19 mouse cellular contexts compared by ENCODE assay signal in the genomic region with DNA sequence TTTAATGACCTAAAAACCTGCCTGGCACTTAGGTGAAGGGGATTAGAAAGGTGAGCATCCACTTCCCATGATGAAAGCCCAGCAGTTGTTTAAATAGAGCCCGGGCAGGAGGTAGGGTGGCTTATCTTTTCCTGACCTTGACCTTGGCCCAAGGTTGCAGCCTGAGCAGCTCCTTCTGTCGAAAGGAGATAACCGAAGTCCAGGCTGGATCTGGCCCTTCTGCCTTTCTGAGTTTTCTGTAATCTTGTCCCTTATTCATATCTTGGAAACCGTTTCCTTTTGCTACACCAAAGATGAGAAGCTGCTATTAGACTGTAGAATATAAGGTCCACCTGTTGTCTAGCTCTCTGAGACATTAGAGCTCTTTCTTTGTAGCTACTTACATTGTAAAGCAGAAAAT.
DNase-seq lines count a peak whose midpoint lies in the region; ATAC-seq lines count a peak whose summit lies in the region.
"Had no signal": no experiment of that assay in that cellular context is flagged by ENCODE, and none has a peak within 500 bp of the region (broad histone marks: within the 10 kb centered on the region; RNA-seq: fewer than 3 reads in every experiment).

No protein-coding gene starts in this region.

- H3K27ac ChIP-seq in liver, embryonic 13.5 days = peak overlapping the region; percentile 99
- H3K27ac ChIP-seq in midbrain, embryonic 10.5 days (replicated peaks) = no peak overlapping the region
- no peak overlapping the region for H3K27ac ChIP-seq in hindbrain, embryonic 12.5 days
- H3K27ac ChIP-seq: embryonic facial prominence, embryonic 12.5 days; forebrain, embryonic 13.5 days; hindbrain, embryonic 10.5 days; intestine, embryonic 15.5 days; midbrain, embryonic 12.5 days had no signal

- no peaks in the 10 kb centered on the region for H3K27me3 ChIP-seq in liver, embryonic 13.5 days
- H3K27me3 ChIP-seq in midbrain, embryonic 10.5 days (ENCODE audit: low read depth, poor library complexity, severe bottlenecking) = no peaks in the 10 kb centered on the region
- no peaks in the 10 kb centered on the region for H3K27me3 ChIP-seq in hindbrain, embryonic 12.5 days
- H3K27me3 ChIP-seq: embryonic facial prominence, embryonic 12.5 days; forebrain, embryonic 13.5 days; intestine, embryonic 15.5 days; midbrain, embryonic 12.5 days had no signal

- ATAC-seq in liver, embryonic 13.5 days (ENCODE audit: low read depth) = peak; percentile 70
- ATAC-seq in hindbrain, embryonic 12.5 days (ENCODE audit: low FRiP score) = no peak
- ATAC-seq: forebrain, embryonic 13.5 days; intestine, embryonic 15.5 days; lung, postnatal 0 days had no signal

- WGBS in liver, embryonic 13.5 days (ENCODE audit: insufficient replicate concordance) = 10% methylated on average over 4 of the region's 4 CpGs
- 87% methylated on average over 4 of the region's 4 CpGs for WGBS in midbrain, embryonic 10.5 days
- WGBS in hindbrain, embryonic 12.5 days = 84% methylated on average over 4 of the region's 4 CpGs

- peak overlapping the region; percentile 4; the same call in 1 of the 2 replicates for H3K4me3 ChIP-seq in liver, embryonic 13.5 days (replicated peaks)
- no peak overlapping the region for H3K4me3 ChIP-seq in midbrain, embryonic 10.5 days
- H3K4me3 ChIP-seq in hindbrain, embryonic 12.5 days = no peak overlapping the region
- H3K4me3 ChIP-seq: embryonic facial prominence, embryonic 12.5 days; forebrain, embryonic 13.5 days; hindbrain, embryonic 10.5 days; intestine, embryonic 15.5 days; midbrain, embryonic 12.5 days; myocyte had no signal

- H3K4me2 ChIP-seq in liver, embryonic 13.5 days = peak overlapping the region; percentile 55
- H3K4me2 ChIP-seq in hindbrain, embryonic 12.5 days (replicated peaks) = no peak overlapping the region
- H3K4me2 ChIP-seq: embryonic facial prominence, embryonic 12.5 days; forebrain, embryonic 13.5 days; intestine, embryonic 15.5 days; midbrain, embryonic 12.5 days had no signal

- no peaks in the 10 kb centered on the region for H3K9me3 ChIP-seq in liver, embryonic 13.5 days (replicated peaks)
- no peaks in the 10 kb centered on the region for H3K9me3 ChIP-seq in midbrain, embryonic 10.5 days (replicated peaks)
- no peaks in the 10 kb centered on the region for H3K9me3 ChIP-seq in hindbrain, embryonic 12.5 days (replicated peaks)
- H3K9me3 ChIP-seq: embryonic facial prominence, embryonic 12.5 days; forebrain, embryonic 13.5 days; hindbrain, embryonic 10.5 days; intestine, embryonic 15.5 days; midbrain, embryonic 12.5 days had no signal

- DNase-seq in spleen, postnatal 36 days (ENCODE audit: low spot score in 2 of 2) = peak; percentile 33 to 63
- no peak for DNase-seq in spleen, postnatal 14 days (ENCODE audit: low spot score in 2 of 2)
- peak; percentile 68 for DNase-seq in c-Kit-positive CD71-positive TER-119-negative erythroid progenitor cells, embryonic 14.5 days (ENCODE audit: low read depth)
- peak; percentile 82 for DNase-seq in liver, embryonic 13.5 days
- DNase-seq in midbrain, embryonic 10.5 days (ENCODE audit: low spot score) = no peak
- DNase-seq in adrenal gland, postnatal 25 days = no peak
- DNase-seq: adrenal gland, postnatal 10 days; cerebellum, adult 11 months; kidney, postnatal 25 days; right cerebral cortex, postnatal 4 days; thymus, adult 18-20 months had no signal

- peak overlapping the region; percentile 58 for H3K9ac ChIP-seq in liver, embryonic 13.5 days
- H3K9ac ChIP-seq in hindbrain, embryonic 12.5 days = no peak overlapping the region
- H3K9ac ChIP-seq: embryonic facial prominence, embryonic 12.5 days; forebrain, embryonic 13.5 days; intestine, embryonic 15.5 days; midbrain, embryonic 12.5 days had no signal

- peaks cover 74% of the 10 kb centered on the region for H3K4me1 ChIP-seq in liver, embryonic 13.5 days (replicated peaks)
- peaks cover 32% of the 10 kb centered on the region for H3K4me1 ChIP-seq in midbrain, embryonic 10.5 days
- H3K4me1 ChIP-seq in hindbrain, embryonic 12.5 days = peaks cover 15% of the 10 kb centered on the region

- H3K36me3 ChIP-seq in liver, embryonic 13.5 days = no peaks in the 10 kb centered on the region
- H3K36me3 ChIP-seq in midbrain, embryonic 10.5 days = peaks cover 67% of the 10 kb centered on the region
- peaks cover 15% of the 10 kb centered on the region; the same call in 1 of the 2 replicates for H3K36me3 ChIP-seq in hindbrain, embryonic 12.5 days
- H3K36me3 ChIP-seq: intestine, embryonic 15.5 days had no signal

Comparison
In these comparisons a context has a peak if more than half of its experiments do, and no peak if none do; other contexts are left out.
1. DNase-seq: peak in spleen, postnatal 36 days (2 of 2), c-Kit-positive CD71-positive TER-119-negative erythroid progenitor cells, embryonic 14.5 days (single experiment) and liver, embryonic 13.5 days (single experiment); none in spleen, postnatal 14 days (0 of 2), midbrain, embryonic 10.5 days (single experiment) and adrenal gland, postnatal 25 days (single experiment).